Mouse (Mus musculus) ES-Bruce4 (cell line): Measurements from ENCODE around the gene Dnaja3.

Experiments used
- CTCF ChIP-seq: IDR thresholded peaks from one replicate; pipeline ENCODE4 v1.8.1; 2011; ENCODE audit warnings: low read depth, low read length
- EP300 ChIP-seq: IDR thresholded peaks from 2 replicates; pipeline ENCODE4 v1.6.1; 2011; ENCODE audit warnings: low read depth, low read length; ENCODE audit not compliant: insufficient read depth
- POLR2A ChIP-seq: IDR thresholded peaks from one replicate; pipeline ENCODE4 v1.8.1; 2011; ENCODE audit warnings: low read length; ENCODE audit not compliant: insufficient read depth

DNA sequence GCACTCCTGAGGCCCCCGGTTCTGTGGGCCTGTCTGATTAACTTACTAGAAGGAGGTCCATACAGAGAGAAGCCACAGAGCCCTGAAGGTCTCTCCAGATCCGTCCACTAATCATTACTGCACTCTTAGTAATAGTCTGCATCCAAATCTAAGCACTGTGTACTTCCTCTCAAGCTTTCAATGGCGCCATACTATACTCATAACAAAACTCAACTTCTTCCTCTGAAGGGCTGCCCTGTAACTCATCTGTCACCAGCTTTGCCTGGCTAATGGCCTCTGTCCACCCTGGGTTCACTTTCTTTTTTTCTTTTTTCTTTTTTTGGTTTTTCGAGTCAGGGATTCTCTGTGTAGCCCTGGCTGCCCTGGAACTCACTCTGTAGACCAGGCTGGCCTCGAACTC lies 38.3 kb downstream of the Dnaja3 start:
- TF ChIP-seq POLR2A (no peak), CTCF (no peak), EP300 (no peak)
